Mouse (Mus musculus): ENCODE data around the gene Tnnc1. TPM values are rescaled to one million over a fixed set of nuclear protein-coding genes. Genes with fewer than 3 reads are reported as not detected.

Gene Tnnc1
- polyA plus RNA-seq, 1 experiment, result 0.34 TPM

GRCm38 (mm10) chr14:31237101-31237882, 29.2 kb downstream of the Tnnc1 start:
- Histone ChIP-seq H3K36me3 (ENCODE audit: control insufficient read depth, insufficient read depth, low read length) (peaks cover 4% of the 10 kb centered on the region; the same call in 1 of the 2 replicates), H3K27me3 (ENCODE audit: control insufficient read depth, insufficient read depth, low read length) (no peaks in the 10 kb centered on the region), H3K4me1 (ENCODE audit: control insufficient read depth, insufficient read depth, insufficient read length, low read length) (no peaks in the 10 kb centered on the region; the same call in none of the 2 replicates), H3K4me3 (ENCODE audit: low read depth, low read length) (no peak overlapping the region), H3K27ac (ENCODE audit: insufficient read depth, low read depth, low read length) (no peak overlapping the region)
- 75% methylated on average over 7 of the region's 7 CpGs for WGBS
- no peak for TF ChIP-seq POLR2A (IDR thresholded peaks at IDR 0.05; ENCODE audit: low read depth, low read length)
- TF ChIP-seq CTCF (IDR thresholded peaks at IDR 0.05; ENCODE audit: extremely low read depth, insufficient read length, insufficient replicate concordance, low read depth, low read length), result no peak

GRCm38 (mm10) chr14:31240528-31240927, 32.4 kb downstream of the Tnnc1 start:
- 78% methylated on average over 3 of the region's 3 CpGs for WGBS
- Histone ChIP-seq H3K4me3 (ENCODE audit: low read depth, low read length) (no peak overlapping the region), H3K4me1 (ENCODE audit: control insufficient read depth, insufficient read depth, insufficient read length, low read length) (no peaks in the 10 kb centered on the region), H3K36me3 (ENCODE audit: control insufficient read depth, insufficient read depth, low read length) (peaks cover 4% of the 10 kb centered on the region; the same call in 1 of the 2 replicates), H3K27me3 (ENCODE audit: control insufficient read depth, insufficient read depth, low read length) (no peaks in the 10 kb centered on the region), H3K27ac (ENCODE audit: insufficient read depth, low read depth, low read length) (no peak overlapping the region)
- TF ChIP-seq POLR2A (IDR thresholded peaks at IDR 0.05; ENCODE audit: low read depth, low read length), result no peak
- no peak for TF ChIP-seq CTCF (IDR thresholded peaks at IDR 0.05; ENCODE audit: extremely low read depth, insufficient read length, insufficient replicate concordance, low read depth, low read length)

GRCm38 (mm10) chr14:31244777-31245176, 36.7 kb downstream of the Tnnc1 start:
- no peak overlapping the region for H3K27ac ChIP-seq (ENCODE audit: insufficient read depth, low read depth, low read length)
- WGBS, result 73% methylated on average over 1 of the region's 1 CpGs
- no peaks in the 10 kb centered on the region for H3K4me1 ChIP-seq (ENCODE audit: control insufficient read depth, insufficient read depth, insufficient read length, low read length)
- H3K4me3 ChIP-seq (ENCODE audit: low read depth, low read length), result no peak overlapping the region
- no peaks in the 10 kb centered on the region; the same call in 1 of the 2 replicates for H3K36me3 ChIP-seq (ENCODE audit: control insufficient read depth, insufficient read depth, low read length)
- no peaks in the 10 kb centered on the region for H3K27me3 ChIP-seq (ENCODE audit: control insufficient read depth, insufficient read depth, low read length)
- TF ChIP-seq CTCF (IDR thresholded peaks at IDR 0.05; ENCODE audit: extremely low read depth, insufficient read length, insufficient replicate concordance, low read depth, low read length) (no peak), POLR2A (IDR thresholded peaks at IDR 0.05; ENCODE audit: low read depth, low read length) (no peak)

GRCm38 (mm10) chr14:31245946-31246345, 37.8 kb downstream of the Tnnc1 start:
- H3K36me3 ChIP-seq (ENCODE audit: control insufficient read depth, insufficient read depth, low read length), result no peaks in the 10 kb centered on the region; the same call in 1 of the 2 replicates
- H3K27ac ChIP-seq (ENCODE audit: insufficient read depth, low read depth, low read length), result no peak overlapping the region
- H3K4me1 ChIP-seq (ENCODE audit: control insufficient read depth, insufficient read depth, insufficient read length, low read length), result no peaks in the 10 kb centered on the region
- 98% methylated on average over 1 of the region's 1 CpGs for WGBS
- TF ChIP-seq CTCF (IDR thresholded peaks at IDR 0.05; ENCODE audit: extremely low read depth, insufficient read length, insufficient replicate concordance, low read depth, low read length) (no peak), POLR2A (IDR thresholded peaks at IDR 0.05; ENCODE audit: low read depth, low read length) (no peak)
- no peak overlapping the region for H3K4me3 ChIP-seq (ENCODE audit: low read depth, low read length)
- H3K27me3 ChIP-seq (ENCODE audit: control insufficient read depth, insufficient read depth, low read length), result no peaks in the 10 kb centered on the region

GRCm38 (mm10) chr14:31248396-31248795, 40.3 kb downstream of the Tnnc1 start:
- Histone ChIP-seq H3K4me3 (ENCODE audit: low read depth, low read length) (no peak overlapping the region), H3K36me3 (ENCODE audit: control insufficient read depth, insufficient read depth, low read length) (no peaks in the 10 kb centered on the region; the same call in 1 of the 2 replicates), H3K27me3 (ENCODE audit: control insufficient read depth, insufficient read depth, low read length) (no peaks in the 10 kb centered on the region), H3K4me1 (ENCODE audit: control insufficient read depth, insufficient read depth, insufficient read length, low read length) (no peaks in the 10 kb centered on the region; the same call in 1 of the 2 replicates), H3K27ac (ENCODE audit: insufficient read depth, low read depth, low read length) (no peak overlapping the region)
- 41% methylated on average over 6 of the region's 6 CpGs for WGBS
- TF ChIP-seq CTCF (IDR thresholded peaks at IDR 0.05; ENCODE audit: extremely low read depth, insufficient read length, insufficient replicate concordance, low read depth, low read length), result no peak
- no peak for TF ChIP-seq POLR2A (IDR thresholded peaks at IDR 0.05; ENCODE audit: low read depth, low read length)

GRCm38 (mm10) chr14:31250222-31251083, 42.3 kb downstream of the Tnnc1 start:
- TF ChIP-seq CTCF (IDR thresholded peaks at IDR 0.05; ENCODE audit: extremely low read depth, insufficient read length, insufficient replicate concordance, low read depth, low read length) (no peak), POLR2A (IDR thresholded peaks at IDR 0.05; ENCODE audit: low read depth, low read length) (no peak)
- 13% methylated on average over 38 of the region's 38 CpGs for WGBS
- H3K27me3 ChIP-seq (ENCODE audit: control insufficient read depth, insufficient read depth, low read length), result no peaks in the 10 kb centered on the region

More at GRCm38 (mm10) chr14:31250222-31251083, 42.3 kb downstream of the Tnnc1 start:
- Histone ChIP-seq H3K27ac (ENCODE audit: insufficient read depth, low read depth, low read length) (peak overlapping the region; percentile 82), H3K4me1 (ENCODE audit: control insufficient read depth, insufficient read depth, insufficient read length, low read length) (no peaks in the 10 kb centered on the region; the same call in 1 of the 2 replicates), H3K36me3 (ENCODE audit: control insufficient read depth, insufficient read depth, low read length) (peaks cover 16% of the 10 kb centered on the region), H3K4me3 (ENCODE audit: low read depth, low read length) (peak overlapping the region; percentile 78)
